Mouse (Mus musculus) bone marrow macrophage, adult 2 months (primary cell): Measurements from ENCODE around the gene Pkn3.

Experiments used
- CTCF ChIP-seq: IDR thresholded peaks from 2 replicates; pipeline ENCODE4 v1.5.1; 2012; ENCODE audit warnings: low read depth, mild to moderate bottlenecking, low read length, moderate library complexity
- POLR2A ChIP-seq: IDR thresholded peaks from 2 replicates; pipeline ENCODE4 v1.6.1; 2012; ENCODE audit warnings: mild to moderate bottlenecking, low read depth, low read length, borderline replicate concordance

- TF ChIP-seq POLR2A (no peak), CTCF (no peak)
Measured at GRCm38 (mm10) chr2:30124472-30125274, 47.2 kb downstream of the Pkn3 start, which contains the start of gene Zer1.
